Comparison of ENCODE assay signal across 9 mouse cellular contexts in genomic region chr12:76405971-76406370, GRCm38 (mm10). TPM values are rescaled to one million over a fixed set of nuclear protein-coding genes. Genes with fewer than 3 reads are reported as not detected.
DNase-seq lines count a peak whose midpoint lies in the region; ATAC-seq lines count a peak whose summit lies in the region.
"Had no signal": no experiment of that assay in that cellular context is flagged by ENCODE, and none has a peak within 500 bp of the region (broad histone marks: within the 10 kb centered on the region; RNA-seq: fewer than 3 reads in every experiment).

No protein-coding gene starts in this region.

- no peak for DNase-seq in heart, postnatal 4 days
- DNase-seq in T-cell, adult 2 months (ENCODE audit: low spot score): peak; percentile 36
- DNase-seq in forebrain, embryonic 14.5 days (ENCODE audit: low spot score): no peak
- peak; percentile 17 for DNase-seq in kidney, postnatal 10 days
- no peak for DNase-seq in frontal cortex, postnatal 36 days (ENCODE audit: low spot score in 2 of 2)
- DNase-seq in adipocyte (ENCODE audit: low spot score): no peak

- peak overlapping the region; percentile 28; the same call in 1 of the 2 replicates for H3K9ac ChIP-seq in heart, embryonic 11.5 days (ENCODE audit: low read depth, low read length)
- H3K9ac ChIP-seq in forebrain, embryonic 14.5 days (ENCODE audit: low read length): no peak overlapping the region
- no peak overlapping the region for H3K9ac ChIP-seq in neural tube, embryonic 12.5 days

- peaks cover 24% of the 10 kb centered on the region for H3K27me3 ChIP-seq in heart, embryonic 11.5 days (ENCODE audit: control insufficient read depth, insufficient read depth, low read length)
- H3K27me3 ChIP-seq in forebrain, embryonic 14.5 days (replicated peaks; ENCODE audit: control insufficient read depth, insufficient read depth, low read length): peaks cover 40% of the 10 kb centered on the region
- H3K27me3 ChIP-seq in neural tube, embryonic 12.5 days (replicated peaks): peaks cover 40% of the 10 kb centered on the region
- H3K27me3 ChIP-seq: Patski had no signal

- no peak for ATAC-seq in heart, embryonic 11.5 days (replicated peaks; ENCODE audit: insufficient number of reproducible peaks, low FRiP score, low TSS enrichment)
- ATAC-seq in forebrain, embryonic 14.5 days: no peak
- no peak for ATAC-seq in neural tube, embryonic 12.5 days (ENCODE audit: low FRiP score, low read depth)
- ATAC-seq: Patski had no signal

- H3K9me3 ChIP-seq in heart, embryonic 11.5 days (replicated peaks; ENCODE audit: control insufficient read depth, low read length): no peaks in the 10 kb centered on the region
- no peaks in the 10 kb centered on the region for H3K9me3 ChIP-seq in forebrain, embryonic 14.5 days (replicated peaks; ENCODE audit: control insufficient read depth, low read length)
- no peaks in the 10 kb centered on the region for H3K9me3 ChIP-seq in neural tube, embryonic 12.5 days

- no peak overlapping the region for H3K27ac ChIP-seq in heart, embryonic 11.5 days (ENCODE audit: low read depth, low read length)
- H3K27ac ChIP-seq in forebrain, embryonic 14.5 days (ENCODE audit: low read depth, low read length): no peak overlapping the region
- no peak overlapping the region for H3K27ac ChIP-seq in neural tube, embryonic 12.5 days

- H3K36me3 ChIP-seq in heart, embryonic 11.5 days (ENCODE audit: control insufficient read depth, insufficient read depth, low read length): no peaks in the 10 kb centered on the region
- H3K36me3 ChIP-seq in forebrain, embryonic 14.5 days (ENCODE audit: control insufficient read depth, insufficient read depth, low read length): no peaks in the 10 kb centered on the region
- no peaks in the 10 kb centered on the region for H3K36me3 ChIP-seq in neural tube, embryonic 12.5 days

- 4% methylated on average over 23 of the region's 23 CpGs for WGBS in heart, embryonic 11.5 days (ENCODE audit: insufficient replicate concordance)
- 5% methylated on average over 23 of the region's 23 CpGs for WGBS in forebrain, embryonic 14.5 days
- 4% methylated on average over 23 of the region's 23 CpGs for WGBS in neural tube, embryonic 12.5 days

- peak overlapping the region; percentile 91 for H3K4me2 ChIP-seq in heart, embryonic 11.5 days
- peak overlapping the region; percentile 80 for H3K4me2 ChIP-seq in forebrain, embryonic 14.5 days (ENCODE audit: low read length)
- peak overlapping the region; percentile 80 for H3K4me2 ChIP-seq in neural tube, embryonic 12.5 days (replicated peaks)

- H3K4me3 ChIP-seq in heart, embryonic 11.5 days (ENCODE audit: low read depth, low read length): peak overlapping the region; percentile 70
- 0 out of 2 replicates have a peak overlapping the region, but pooled peaks have one; percentile 64 for H3K4me3 ChIP-seq in forebrain, embryonic 14.5 days (ENCODE audit: low read depth, low read length)
- no peak overlapping the region for H3K4me3 ChIP-seq in neural tube, embryonic 12.5 days

- peaks cover 22% of the 10 kb centered on the region for H3K4me1 ChIP-seq in heart, embryonic 11.5 days (ENCODE audit: control insufficient read depth, insufficient read depth, low read length)
- H3K4me1 ChIP-seq in forebrain, embryonic 14.5 days (ENCODE audit: control insufficient read depth, insufficient read depth, low read length): peaks cover 9% of the 10 kb centered on the region; the same call in 1 of the 2 replicates
- peaks cover 20% of the 10 kb centered on the region for H3K4me1 ChIP-seq in neural tube, embryonic 12.5 days

RNA-seq across cellular contexts. Expression of gene Hspa2, which starts 2.0 kb away (rescaled TPM):
- polyA plus RNA-seq in heart, embryonic 11.5 days (2014; fragmentation: Nextera tagmentation; extraction: Ambion mirVana): 19.5 and 20.6 TPM in 2 replicates
- 10 to 100 TPM; 13.5 to 14.6 TPM for total RNA-seq in heart, postnatal 4 days (2021)
- 4.5 and 5.5 TPM in 2 replicates for polyA plus RNA-seq in forebrain, embryonic 14.5 days (2014; fragmentation: Nextera tagmentation; extraction: Ambion mirVana)
- polyA plus RNA-seq in neural tube, embryonic 12.5 days (2016; fragmentation: Nextera tagmentation; extraction: Ambion mirVana): 5.2 and 5.6 TPM in 2 replicates

RNA-seq across cellular contexts. Expression of gene Ppp1r36, which starts 11.4 kb away (rescaled TPM):
- 2.8 and 3.7 TPM in 2 replicates for polyA plus RNA-seq in heart, embryonic 11.5 days (2014; fragmentation: Nextera tagmentation; extraction: Ambion mirVana)
- 1 to 10 TPM; 1.6 to 1.8 TPM for total RNA-seq in heart, postnatal 4 days (2021)
- polyA plus RNA-seq in forebrain, embryonic 14.5 days (2014; fragmentation: Nextera tagmentation; extraction: Ambion mirVana): 0.77 and 1.2 TPM in 2 replicates
- 0.75 and 0.83 TPM in 2 replicates for polyA plus RNA-seq in neural tube, embryonic 12.5 days (2016; fragmentation: Nextera tagmentation; extraction: Ambion mirVana)
- polyA plus RNA-seq: Patski had no signal

RNA-seq across cellular contexts. Expression of gene Zbtb1, which starts 35.9 kb away (rescaled TPM):
- polyA plus RNA-seq in heart, embryonic 11.5 days (2014; fragmentation: Nextera tagmentation; extraction: Ambion mirVana): 10.2 and 10.5 TPM in 2 replicates
- 1 to 10 TPM; 6.9 to 7.6 TPM for total RNA-seq in heart, postnatal 4 days (2021)
- polyA plus RNA-seq in forebrain, embryonic 14.5 days (2014; fragmentation: Nextera tagmentation; extraction: Ambion mirVana): 4.2 and 5.7 TPM in 2 replicates
- polyA plus RNA-seq in neural tube, embryonic 12.5 days (2016; fragmentation: Nextera tagmentation; extraction: Ambion mirVana): 7.0 and 7.1 TPM in 2 replicates

RNA-seq across cellular contexts. Expression of gene Zbtb25, which starts 36.6 kb away (rescaled TPM):
- polyA plus RNA-seq in heart, embryonic 11.5 days (2014; fragmentation: Nextera tagmentation; extraction: Ambion mirVana): 15.3 and 16.3 TPM in 2 replicates
- 10 to 100 TPM in 1 of 2 experiments, 1 to 10 TPM in 1; 9.5 to 11.5 TPM for total RNA-seq in heart, postnatal 4 days (2021)
- polyA plus RNA-seq in forebrain, embryonic 14.5 days (2014; fragmentation: Nextera tagmentation; extraction: Ambion mirVana): 19.7 and 20.3 TPM in 2 replicates
- 15.1 and 17.9 TPM in 2 replicates for polyA plus RNA-seq in neural tube, embryonic 12.5 days (2016; fragmentation: Nextera tagmentation; extraction: Ambion mirVana)

Comparison
In these comparisons a context has a peak if more than half of its experiments do, and no peak if none do; other contexts are left out.
1. DNase-seq: peak in T-cell, adult 2 months (single experiment) and kidney, postnatal 10 days (single experiment); none in heart, postnatal 4 days (single experiment), forebrain, embryonic 14.5 days (single experiment), frontal cortex, postnatal 36 days (0 of 2) and adipocyte (single experiment).
2. Peak in every context shown above with its lines, with median percentiles within 50 percentile points of each other: H3K4me2 ChIP-seq.